Mouse (Mus musculus) MEL (cell line): Measurements from ENCODE around the gene Krt78. TPM values are rescaled to one million over a fixed set of nuclear protein-coding genes. Genes with fewer than 3 reads are reported as not detected.

ENCODE experiments used
- DNase-seq: peaks from one replicate; pipeline ENCODE4 v3.0.0; 2011; ENCODE audit warnings: low read depth, low spot score
- H3K27ac ChIP-seq: 2 replicates; pipeline ENCODE4 v1.5.1; 2012; ENCODE audit warnings: low read depth, mild to moderate bottlenecking, control low read depth, low read length, moderate library complexity; ENCODE audit not compliant: control insufficient read depth
- H3K27me3 ChIP-seq, 2 experiments: fragments of 150-350 bp in 1 of 2; sonication (generic) in 1 of 2; 2 replicates each; pipeline ENCODE4 v1.6.1; 2012; ENCODE audit warnings: low read length in 2 of 2, mild to moderate bottlenecking in 2 of 2, improper control_type of control experiment in 1 of 2, moderate library complexity in 1 of 2; ENCODE audit not compliant: insufficient read depth in 2 of 2, control insufficient read depth in 1 of 2
- H3K36me3 ChIP-seq, 2 experiments: 2 replicates each; pipeline ENCODE4 v1.6.1; 2012 to 2014; ENCODE audit warnings: low read length in 2 of 2, improper control_type of control experiment in 1 of 2, inconsistent platforms in 1 of 2, mild to moderate bottlenecking in 1 of 2; ENCODE audit not compliant: insufficient read depth in 2 of 2, control insufficient read depth in 1 of 2
- H3K4me1 ChIP-seq, 2 experiments: fragments of 150-350 bp in 1 of 2; sonication (generic) in 1 of 2; 2 replicates each; pipeline ENCODE4 v1.6.1; 2012; ENCODE audit warnings: low read length in 2 of 2, improper control_type of control experiment in 1 of 2, mild to moderate bottlenecking in 1 of 2; ENCODE audit not compliant: insufficient read depth in 2 of 2, control insufficient read depth in 1 of 2
- H3K4me3 ChIP-seq, 2 experiments: fragments of 150-350 bp in 1 of 2; sonication (generic) in 1 of 2; 2 replicates each; pipeline ENCODE4 v1.5.1; 2012; ENCODE audit warnings: low read depth in 2 of 2, low read length in 2 of 2, mild to moderate bottlenecking in 2 of 2, moderate library complexity in 2 of 2, control low read depth in 1 of 2, improper control_type of control experiment in 1 of 2; ENCODE audit not compliant: control insufficient read depth in 1 of 2, insufficient read depth in 1 of 2
- H3K79me2 ChIP-seq: 2 replicates; pipeline ENCODE4 v1.6.1; 2012; ENCODE audit warnings: mild to moderate bottlenecking, low read length, moderate library complexity; ENCODE audit not compliant: control insufficient read depth, poor library complexity, insufficient read depth
- H3K9ac ChIP-seq: 2 replicates; pipeline ENCODE4 v1.6.1; 2012; ENCODE audit warnings: low read depth, mild to moderate bottlenecking, control low read depth, low read length, moderate library complexity; ENCODE audit not compliant: control insufficient read depth, poor library complexity, severe bottlenecking
- H3K9me3 ChIP-seq: fragments of 150-350 bp; sonication (generic); replicated peaks from 2 replicates; pipeline ENCODE4 v1.6.1; 2012; ENCODE audit warnings: mild to moderate bottlenecking, low read length, improper control_type of control experiment, moderate library complexity; ENCODE audit not compliant: insufficient read depth
- CHD1 ChIP-seq: IDR thresholded peaks from 2 replicates; pipeline ENCODE4 v1.6.1; 2012; ENCODE audit warnings: low read depth, mild to moderate bottlenecking, inconsistent platforms, low read length, improper control_type of control experiment
- CTCF ChIP-seq, 3 experiments: IDR thresholded peaks in 2 of 3; conservative IDR thresholded peaks in 1 of 3; 2 replicates each; pipeline ENCODE4 v1.5.1; 2011 to 2012; ENCODE audit warnings: low read length in 3 of 3, low read depth in 2 of 3, mild to moderate bottlenecking in 2 of 3, improper control_type of control experiment in 1 of 3, inconsistent platforms in 1 of 3, mixed read lengths in 1 of 3, moderate library complexity in 1 of 3; ENCODE audit not compliant: control insufficient read depth in 1 of 3, insufficient read depth in 1 of 3, poor library complexity in 1 of 3, severe bottlenecking in 1 of 3
- E2F4 ChIP-seq: IDR thresholded peaks from 2 replicates; pipeline ENCODE4 v1.6.1; 2011; ENCODE audit warnings: low read depth, low read length, improper control_type of control experiment, borderline replicate concordance
- ETS1 ChIP-seq: IDR thresholded peaks from 2 replicates; pipeline ENCODE4 v1.6.1; 2012; ENCODE audit warnings: low read depth, mild to moderate bottlenecking, inconsistent platforms, low read length, improper control_type of control experiment, moderate library complexity
- KAT2A ChIP-seq: conservative IDR thresholded peaks from 2 replicates; pipeline ENCODE4 v1.6.1; 2012; ENCODE audit warnings: low read depth, low read length, improper control_type of control experiment, inconsistent platforms
- MEF2A ChIP-seq: IDR thresholded peaks from 2 replicates; pipeline ENCODE4 v1.6.1; 2014; ENCODE audit warnings: low read depth, mild to moderate bottlenecking, inconsistent platforms, low read length, improper control_type of control experiment; ENCODE audit not compliant: poor library complexity, insufficient replicate concordance, severe bottlenecking; ENCODE audit errors: extremely low read depth
- MXI1 ChIP-seq: IDR thresholded peaks from 2 replicates; pipeline ENCODE4 v1.6.1; 2011; ENCODE audit warnings: mild to moderate bottlenecking, low read depth, low read length, improper control_type of control experiment
- MYB ChIP-seq: IDR thresholded peaks from 2 replicates; pipeline ENCODE4 v1.6.1; 2011; ENCODE audit warnings: mild to moderate bottlenecking, low read depth, low read length, improper control_type of control experiment
- MYC ChIP-seq: IDR thresholded peaks from 2 replicates; pipeline ENCODE4 v1.6.1; 2011; ENCODE audit warnings: low read depth, mild to moderate bottlenecking, low read length, improper control_type of control experiment, moderate library complexity
- NELFE ChIP-seq: IDR thresholded peaks from 2 replicates; pipeline ENCODE4 v1.6.1; 2011; ENCODE audit warnings: low read depth, low read length, improper control_type of control experiment
- SIN3A ChIP-seq: IDR thresholded peaks from 2 replicates; pipeline ENCODE4 v1.6.1; 2012; ENCODE audit warnings: low read length, improper control_type of control experiment, inconsistent platforms
- TAL1 ChIP-seq: IDR thresholded peaks from 2 replicates; pipeline ENCODE4 v1.6.1; 2012; ENCODE audit warnings: mild to moderate bottlenecking, inconsistent platforms, low read length, moderate library complexity, mixed read lengths
- TBP ChIP-seq: IDR thresholded peaks from 2 replicates; pipeline ENCODE4 v1.8.0; 2011; ENCODE audit warnings: low read depth, low read length, improper control_type of control experiment
- TCF12 ChIP-seq: IDR thresholded peaks from 2 replicates; pipeline ENCODE4 v1.6.1; 2014; ENCODE audit warnings: low read depth, mild to moderate bottlenecking, inconsistent platforms, low read length, improper control_type of control experiment, moderate library complexity
- UBTF ChIP-seq: IDR thresholded peaks from 2 replicates; pipeline ENCODE4 v1.6.1; 2012; ENCODE audit warnings: low read depth, mild to moderate bottlenecking, inconsistent platforms, low read length, improper control_type of control experiment, moderate library complexity, borderline replicate concordance; ENCODE audit not compliant: insufficient read depth
- ZKSCAN1 ChIP-seq: IDR thresholded peaks from 2 replicates; pipeline ENCODE4 v1.6.1; 2012; ENCODE audit warnings: low read depth, mild to moderate bottlenecking, inconsistent platforms, low read length, improper control_type of control experiment, moderate library complexity
- ZNF384 ChIP-seq: IDR thresholded peaks from 2 replicates; pipeline ENCODE4 v1.6.1; 2012; ENCODE audit warnings: low read depth, mild to moderate bottlenecking, inconsistent platforms, low read length, improper control_type of control experiment
- polyA plus RNA-seq, 2 experiments: library from polyadenylated mRNA; stranded (reverse) in 1 of 2; unstranded in 1 of 2; fragments of >175 nt in 1 of 2; fragments of >200 nt in 1 of 2; gene quantifications; 2 replicates each; pipeline versions ENCODE4 v1.2.1 to v1.2.4; 2012; ENCODE audit warnings: low replicate concordance in 2 of 2, low read depth in 1 of 2; ENCODE audit not compliant: insufficient read length in 2 of 2, insufficient read depth in 1 of 2, missing spikeins in 1 of 2
- total RNA-seq: library from RNA; depleted of rRNA; stranded (reverse); fragments of 300-350 nt; gene quantifications from 2 replicates; pipeline ENCODE4 v1.2.3, GENCODE M21; 2012

Gene Krt78
- total and polyA plus RNA-seq, 3 experiments = 0.08 to 0.17 TPM; not detected in 1

GRCm38 (mm10) chr15:101933024-101933423 lies 21.1 kb downstream of the Krt78 start:
- Histone ChIP-seq H3K27me3 (no peaks in the 10 kb centered on the region; a peak in 1 of 4 replicates), H3K9ac (no peak overlapping the region), H3K4me3 (no peak overlapping the region), H3K36me3 (no peaks in the 10 kb centered on the region), H3K79me2 (no peaks in the 10 kb centered on the region), H3K27ac (no peak overlapping the region), H3K9me3 (no peaks in the 10 kb centered on the region), H3K4me1 (no peaks in the 10 kb centered on the region)
- DNase-seq = no peak
- TF ChIP-seq CHD1 = no peak
- TF ChIP-seq ETS1 = no peak
- TF ChIP-seq TCF12 = no peak

GRCm38 (mm10) chr15:101929666-101930065 lies 24.4 kb downstream of the Krt78 start:
- no peak overlapping the region for H3K27ac ChIP-seq
- H3K9ac ChIP-seq = no peak overlapping the region
- H3K9me3 ChIP-seq = no peaks in the 10 kb centered on the region
- no peaks in the 10 kb centered on the region for H3K4me1 ChIP-seq
- no peaks in the 10 kb centered on the region for H3K36me3 ChIP-seq
- H3K4me3 ChIP-seq = no peak overlapping the region
- DNase-seq = no peak
- no peaks in the 10 kb centered on the region; a peak in 1 of 4 replicates for H3K27me3 ChIP-seq
- no peaks in the 10 kb centered on the region for H3K79me2 ChIP-seq
- TF ChIP-seq CTCF (IDR thresholded peaks at IDR 0.05 in 2 of 3, conservative IDR thresholded peaks at IDR 0.05 in 1 of 3; ENCODE audit: control insufficient read depth in 1 of 3, insufficient read depth in 1 of 3, low read depth in 2 of 3, low read length in 3 of 3, poor library complexity in 1 of 3, severe bottlenecking in 1 of 3) (no peak), E2F4 (no peak), MYC (no peak), ZNF384 (no peak), TBP (no peak), TCF12 (no peak), MEF2A (no peak), MXI1 (no peak)

DNA sequence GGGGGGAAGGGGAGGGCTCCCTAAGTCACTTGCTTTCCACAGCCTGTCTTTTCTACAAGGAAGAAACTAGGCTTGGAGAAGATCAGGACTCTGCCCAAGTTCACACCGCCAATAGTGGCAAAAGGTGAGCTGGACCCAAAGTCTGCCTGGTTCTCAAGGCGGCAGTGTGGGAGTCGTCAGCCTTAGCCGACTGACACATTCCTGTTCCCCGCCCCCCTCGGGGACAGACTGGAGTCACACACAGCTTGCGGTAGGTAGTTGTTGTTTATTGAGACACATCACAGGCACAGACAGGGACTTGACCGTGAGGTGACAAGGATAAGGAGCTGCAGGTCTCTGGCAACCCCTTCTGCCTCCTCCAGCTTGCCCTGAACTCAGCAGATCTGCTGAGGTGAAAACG lies 25.0 kb downstream of the Krt78 start:
- no peaks in the 10 kb centered on the region; a peak in 1 of 4 replicates for H3K27me3 ChIP-seq
- H3K27ac ChIP-seq = no peak overlapping the region

More for the DNA sequence above, 25.0 kb downstream of the Krt78 start:
- Histone ChIP-seq H3K4me3 (no peak overlapping the region), H3K9me3 (no peaks in the 10 kb centered on the region), H3K79me2 (no peaks in the 10 kb centered on the region), H3K9ac (no peak overlapping the region), H3K4me1 (no peaks in the 10 kb centered on the region), H3K36me3 (no peaks in the 10 kb centered on the region)
- DNase-seq = no peak
- TF ChIP-seq TCF12 (no peak), MYB (no peak), KAT2A (no peak), UBTF (no peak), TAL1 (no peak), SIN3A (no peak), NELFE (no peak), MXI1 (no peak), ZKSCAN1 (no peak)
